Mouse (Mus musculus): ENCODE data around the gene Eepd1.

Eepd1 gene

DNA sequence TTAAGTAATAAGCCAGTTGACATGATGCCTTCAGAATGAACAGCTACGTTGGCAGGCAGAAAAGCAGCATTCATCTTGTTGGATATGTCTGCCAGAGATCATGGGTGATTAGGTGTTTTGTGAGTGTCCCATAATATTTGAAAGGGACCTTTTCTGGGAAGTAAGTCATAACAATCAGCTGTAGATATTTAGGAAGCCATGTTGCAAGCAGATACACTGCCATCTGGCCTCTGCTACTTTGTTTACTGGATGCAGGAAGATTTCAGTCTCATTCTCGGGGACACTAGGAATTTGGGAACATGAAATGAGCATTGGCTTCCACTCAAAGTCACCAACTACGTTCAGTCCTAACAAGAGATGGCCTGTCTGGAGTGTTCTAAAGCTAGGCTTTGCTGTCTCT is 54.1 kb downstream of the Eepd1 start:
- no peak for DNase-seq (ENCODE audit: low read depth, low spot score)

GRCm38 (mm10) chr9:25539461-25539860 is 58.1 kb downstream of the Eepd1 start:
- DNase-seq (ENCODE audit: low read depth, low spot score) = no peak

DNA sequence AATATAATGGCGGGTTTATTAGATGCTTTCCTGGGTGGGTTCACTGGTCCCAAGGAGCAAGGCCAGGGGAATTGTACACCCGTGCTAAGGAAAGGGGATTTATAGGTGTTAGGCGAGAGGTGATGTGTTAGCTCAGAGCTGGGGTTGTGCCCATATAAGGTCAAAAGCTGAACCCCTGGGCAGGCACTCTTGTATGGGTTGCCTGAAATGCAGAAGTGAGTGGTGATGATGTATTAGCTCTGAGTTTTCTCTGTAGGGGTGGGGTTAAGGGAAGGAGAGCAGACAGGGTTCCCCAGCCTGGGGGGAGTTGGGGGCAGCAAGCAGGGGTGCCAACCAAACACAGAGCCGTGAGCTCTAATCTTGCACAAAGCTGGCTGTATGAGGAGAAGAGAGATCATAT is 60.0 kb downstream of the Eepd1 start:
- DNase-seq (ENCODE audit: low read depth, low spot score) = no peak

DNA sequence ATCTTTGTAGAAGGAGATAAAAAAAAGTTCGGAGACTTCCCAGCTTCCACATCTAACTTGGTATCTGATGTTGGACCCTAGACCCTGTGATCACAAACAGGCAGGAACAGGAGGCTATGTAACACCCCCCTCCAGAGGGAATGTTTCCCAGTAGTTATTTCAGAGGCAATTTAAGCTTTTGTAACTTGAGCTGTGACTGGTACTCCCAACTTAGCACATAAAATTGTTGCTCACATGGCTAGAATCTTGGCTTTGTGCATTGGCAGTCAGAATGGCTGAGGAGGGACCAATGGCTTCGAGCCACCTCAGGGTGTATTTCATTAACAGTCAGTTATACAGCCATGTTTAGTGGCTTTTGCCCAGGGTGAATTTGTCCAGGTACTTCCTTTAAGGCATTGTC is 63.9 kb downstream of the Eepd1 start:
- DNase-seq (ENCODE audit: low read depth, low spot score) = peak; percentile 85

DNA sequence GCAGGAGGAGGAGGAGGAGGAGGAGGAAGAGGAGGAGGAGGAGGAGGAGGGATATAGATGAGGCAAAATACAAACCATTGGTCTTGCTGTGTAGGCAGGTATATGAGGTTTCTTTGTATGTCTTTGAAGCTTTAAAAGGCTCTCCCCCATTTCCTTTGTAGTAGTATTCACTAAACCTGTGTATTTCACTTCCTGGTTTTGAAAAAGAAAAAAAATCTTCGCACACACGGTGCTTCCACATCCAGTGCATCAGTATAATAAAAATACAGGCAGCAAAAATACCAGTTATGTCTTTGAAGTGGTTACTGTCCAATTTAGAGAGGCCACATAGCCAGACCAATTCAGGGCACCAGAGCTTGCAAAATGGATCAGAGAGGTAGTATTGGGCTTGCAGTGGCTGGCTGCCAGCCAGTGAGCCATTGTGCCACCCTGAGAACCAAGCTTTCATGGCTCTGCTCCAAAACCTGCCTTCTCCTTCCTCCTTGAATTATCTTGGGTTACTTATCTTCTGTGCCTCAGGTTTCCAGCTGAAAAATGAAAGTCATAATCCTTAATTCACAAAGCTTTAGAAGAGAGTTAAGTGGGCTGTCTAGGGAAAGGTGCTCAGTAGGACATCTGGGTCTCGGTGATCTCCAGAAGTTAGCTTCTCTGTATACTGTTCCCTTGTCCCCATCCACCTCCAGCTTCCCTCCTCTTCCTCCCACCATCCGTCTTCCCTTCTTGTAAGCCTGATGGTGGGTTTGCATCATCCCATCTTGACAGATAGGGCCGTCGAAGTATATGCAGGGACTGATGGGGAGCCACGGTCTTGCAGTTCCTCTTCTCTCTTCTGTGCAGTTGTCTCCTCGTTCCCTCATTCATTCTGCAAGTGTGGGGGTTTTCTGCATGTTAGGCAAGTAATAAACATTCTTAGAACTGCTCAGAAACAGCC is 68.0 kb downstream of the Eepd1 start:
- DNase-seq (ENCODE audit: low read depth, low spot score) = no peak

DNA sequence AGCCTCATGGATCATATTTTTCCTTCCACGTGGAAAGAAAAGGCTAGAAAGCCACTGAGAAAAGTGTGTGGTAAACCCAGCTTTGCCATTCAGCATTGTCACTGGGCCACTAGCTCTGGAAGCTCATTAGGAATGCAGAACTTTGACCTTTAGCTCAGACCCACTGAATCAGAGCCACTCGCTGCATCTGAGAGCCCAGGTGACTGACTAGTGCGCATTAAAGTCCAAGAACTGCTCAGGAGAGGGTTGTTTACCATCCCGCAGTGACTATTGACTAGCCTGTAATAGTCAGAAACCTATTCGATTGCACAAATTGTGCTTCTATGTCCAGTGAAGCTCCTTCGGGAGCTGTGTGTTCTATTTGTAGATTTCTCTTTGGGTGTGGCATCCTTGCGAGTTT is 68.8 kb downstream of the Eepd1 start:
- no peak for DNase-seq (ENCODE audit: low read depth, low spot score)

DNA sequence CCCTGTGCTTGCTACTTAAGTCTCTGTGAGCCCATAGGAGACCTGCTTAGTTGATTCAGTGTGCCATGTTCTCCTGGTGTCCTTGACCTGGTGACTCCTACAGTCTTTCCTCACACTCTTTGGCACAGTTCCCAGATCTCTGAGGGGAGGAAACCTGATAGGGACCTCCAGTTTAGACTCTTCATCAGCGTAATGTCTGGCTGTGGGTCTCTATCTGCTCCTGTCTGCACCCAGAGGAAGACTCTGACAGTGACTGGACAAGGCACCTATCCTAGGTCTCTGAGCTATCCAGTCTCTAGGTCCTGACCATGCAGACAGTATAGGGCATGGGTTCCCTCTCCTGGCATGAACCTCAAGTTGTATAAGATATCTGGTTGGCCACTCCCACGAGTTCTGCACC is 71.2 kb downstream of the Eepd1 start:
- DNase-seq (ENCODE audit: low read depth, low spot score) = peak; percentile 77

GRCm38 (mm10) chr9:25554246-25554803 is 73.0 kb downstream of the Eepd1 start:
- DNase-seq (ENCODE audit: low read depth, low spot score) = peak; percentile 72

DNA sequence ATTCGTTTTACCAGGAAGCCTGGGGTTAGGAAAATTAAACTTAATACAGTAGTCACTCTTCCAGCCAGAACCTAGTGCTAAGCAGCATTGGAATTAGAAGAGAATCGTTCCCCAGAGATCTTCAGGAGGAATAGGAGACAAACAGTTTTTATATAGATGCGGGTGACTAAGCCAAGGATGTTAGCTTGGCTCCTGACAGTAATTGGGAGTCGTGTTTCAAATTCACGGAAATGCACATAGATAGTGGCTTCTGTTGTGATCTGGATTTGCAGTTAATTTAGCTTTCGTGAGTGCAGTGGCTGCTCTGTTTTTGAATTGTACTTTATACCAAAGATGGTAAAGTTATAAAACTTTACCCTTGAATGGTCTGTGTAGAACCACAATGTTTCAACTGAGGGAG is 73.9 kb downstream of the Eepd1 start:
- no peak for DNase-seq (ENCODE audit: low read depth, low spot score)

DNA sequence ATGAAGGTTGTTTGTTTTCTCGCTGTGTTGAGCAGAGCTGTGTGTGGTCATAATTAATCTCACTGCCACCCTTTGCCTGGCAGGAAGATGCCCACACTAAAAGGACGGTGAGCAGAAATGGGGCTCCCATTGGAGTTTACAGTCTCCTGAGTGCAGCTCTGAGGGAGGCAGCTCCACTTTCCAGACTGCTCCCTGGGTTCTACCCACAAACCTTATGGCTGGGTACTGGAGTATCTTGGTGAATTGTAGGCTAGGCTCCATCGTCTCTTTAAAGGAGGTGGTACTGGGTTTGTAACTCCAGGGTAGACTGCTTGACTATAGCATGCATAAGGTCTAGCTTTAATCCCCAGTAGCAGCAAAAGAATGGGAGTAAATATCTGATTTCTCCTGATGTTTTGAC is 74.7 kb downstream of the Eepd1 start:
- DNase-seq (ENCODE audit: low read depth, low spot score) = no peak

DNA sequence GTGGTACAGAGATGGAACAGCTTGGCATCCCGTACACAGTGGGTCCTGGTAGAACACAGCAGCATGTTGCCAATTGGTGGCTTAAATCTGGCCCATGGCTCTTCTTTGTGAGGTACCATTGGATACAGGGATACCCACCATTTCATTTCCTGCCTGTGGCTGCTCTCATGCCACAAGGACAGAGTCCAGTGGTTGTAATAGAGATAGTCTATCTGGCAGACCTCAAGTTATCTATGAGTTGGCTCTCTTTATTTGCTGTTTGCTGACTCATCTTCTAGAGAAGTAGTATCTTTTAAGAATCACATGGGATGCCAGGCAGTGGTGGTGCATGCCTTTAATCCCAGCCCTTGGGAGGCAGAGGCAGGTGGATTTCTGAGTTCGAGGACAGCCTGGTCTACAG is 76.0 kb downstream of the Eepd1 start:
- DNase-seq (ENCODE audit: low read depth, low spot score) = no peak

GRCm38 (mm10) chr9:25558834-25559233 is 77.5 kb downstream of the Eepd1 start:
- no peak for DNase-seq (ENCODE audit: low read depth, low spot score)

DNA sequence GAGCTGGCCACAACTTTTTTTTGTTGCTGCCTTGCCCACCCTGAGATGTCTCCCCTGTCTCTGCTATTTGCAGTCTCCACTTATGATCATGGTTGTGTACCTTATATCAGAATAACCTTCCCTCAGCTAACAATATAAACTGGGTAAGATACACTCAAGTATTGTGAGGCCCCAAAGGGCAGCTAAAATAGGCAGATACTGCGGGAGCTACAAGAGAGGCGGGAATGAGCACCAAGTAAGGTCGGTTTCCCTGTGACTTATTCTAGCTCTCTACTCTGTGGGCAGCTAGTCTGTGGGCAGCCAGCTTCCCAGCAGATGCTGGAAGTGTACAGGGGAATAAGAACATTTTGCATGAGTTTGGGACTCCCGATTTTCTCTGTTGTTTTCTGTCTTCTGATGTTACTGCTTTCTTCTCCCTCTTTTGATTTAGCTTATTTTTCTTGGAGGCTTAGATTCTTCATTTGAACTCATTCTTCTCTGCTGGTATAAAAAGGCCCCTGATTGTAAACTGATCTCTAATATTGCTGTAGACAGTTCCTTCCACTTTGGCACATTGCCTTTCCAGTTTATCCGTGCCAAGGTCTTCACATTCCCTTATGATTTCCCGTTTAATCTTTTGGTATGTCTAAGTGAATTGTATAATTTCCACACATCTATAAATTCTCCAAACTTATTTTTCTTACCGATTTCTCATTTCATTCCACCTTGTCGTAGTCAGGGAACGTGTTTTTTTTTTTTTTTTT is 78.8 kb downstream of the Eepd1 start:
- DNase-seq (ENCODE audit: low read depth, low spot score) = no peak

DNA sequence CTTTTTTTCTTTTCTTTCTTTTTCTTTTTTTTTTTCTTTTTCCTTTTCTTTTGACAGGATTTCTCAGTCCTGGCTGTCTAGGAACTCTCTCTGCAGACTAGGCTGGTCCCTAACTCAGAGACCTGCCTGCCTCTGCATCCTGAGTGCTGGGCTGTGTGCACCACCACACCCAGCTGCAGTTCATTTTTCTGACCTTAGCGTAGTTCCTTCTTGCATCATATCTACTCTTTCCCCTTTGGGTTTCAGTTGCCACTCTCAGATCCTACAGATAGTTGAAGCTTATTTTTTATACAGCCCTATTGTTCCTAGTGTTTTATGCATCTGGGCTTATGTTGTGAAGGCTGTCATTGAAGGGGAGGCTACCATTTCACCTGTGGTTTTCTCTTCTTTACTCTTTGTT is 79.8 kb downstream of the Eepd1 start:
- no peak for DNase-seq (ENCODE audit: low read depth, low spot score)

GRCm38 (mm10) chr9:25563806-25564205 is 82.5 kb downstream of the Eepd1 start:
- no peak for DNase-seq (ENCODE audit: low read depth, low spot score)

DNA sequence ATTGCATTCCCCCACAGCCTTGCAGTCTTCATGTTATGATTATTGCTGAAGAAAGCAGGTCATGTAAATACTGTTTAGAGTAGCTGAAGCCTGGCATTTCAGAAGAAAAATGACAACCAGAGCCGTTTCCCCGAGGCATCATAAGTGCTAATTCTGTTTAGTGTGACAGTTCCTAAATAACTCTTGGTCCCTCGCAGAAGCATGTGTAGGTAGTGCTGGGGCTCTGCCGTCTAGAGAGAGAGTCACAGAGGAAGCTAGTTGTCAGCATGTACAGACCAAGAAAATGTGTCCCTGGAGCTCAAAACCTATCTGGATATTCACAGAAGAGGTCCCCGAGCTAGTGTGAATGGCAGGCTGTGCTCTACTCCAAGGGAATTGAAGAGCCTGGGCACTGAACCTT is 85.7 kb downstream of the Eepd1 start:
- no peak for DNase-seq (ENCODE audit: low read depth, low spot score)

DNA sequence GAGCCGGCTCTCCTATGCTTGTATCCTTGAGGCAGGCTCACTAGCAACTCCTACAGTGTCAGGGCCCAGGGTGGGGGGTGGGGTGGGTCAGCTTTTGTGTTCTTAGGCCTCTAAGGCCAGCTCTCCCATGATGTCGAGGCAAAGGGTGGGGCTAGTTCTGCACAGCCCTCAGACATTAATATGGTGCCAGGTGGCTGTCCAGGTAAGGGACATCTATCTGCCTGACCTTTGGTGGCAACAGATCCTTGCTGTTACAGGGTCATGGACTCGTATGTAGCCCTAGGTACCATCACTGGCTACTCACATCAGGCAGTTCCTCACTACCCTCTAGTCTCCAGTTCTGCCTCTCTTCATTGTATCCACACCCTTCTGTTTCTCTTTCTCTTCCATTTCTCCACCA is 87.4 kb downstream of the Eepd1 start:
- no peak for DNase-seq (ENCODE audit: low read depth, low spot score)

- no peak for DNase-seq (ENCODE audit: low read depth, low spot score)
These were observed 88.7 kb downstream of the Eepd1 start for GRCm38 (mm10) chr9:25570011-25570410.

GRCm38 (mm10) chr9:25570436-25570835 is 89.1 kb downstream of the Eepd1 start:
- DNase-seq (ENCODE audit: low read depth, low spot score) = no peak

- no peak for DNase-seq (ENCODE audit: low read depth, low spot score)
These were observed 90.0 kb downstream of the Eepd1 start for GRCm38 (mm10) chr9:25571381-25571780.

DNA sequence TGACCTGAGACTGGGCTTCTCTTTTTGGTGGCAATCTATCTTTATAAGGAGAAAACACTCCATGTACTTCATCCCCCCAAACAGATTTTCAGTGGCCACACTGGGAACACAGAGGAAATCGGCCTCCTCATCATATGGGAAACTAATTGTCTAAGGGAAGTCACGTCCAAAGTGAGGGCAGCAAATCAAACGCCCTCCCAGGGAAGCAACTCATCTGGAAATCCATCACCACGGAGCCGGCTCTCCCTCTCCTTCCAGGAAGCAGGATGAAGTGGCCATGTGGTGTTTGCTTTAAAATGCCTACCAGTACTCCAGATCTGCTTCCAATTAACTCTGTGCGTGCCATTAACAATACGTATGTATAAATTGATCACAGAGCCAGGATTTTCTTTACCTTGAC is 92.4 kb downstream of the Eepd1 start:
- no peak for DNase-seq (ENCODE audit: low read depth, low spot score)

GRCm38 (mm10) chr9:25574186-25574585 is 92.8 kb downstream of the Eepd1 start:
- DNase-seq (ENCODE audit: low read depth, low spot score) = no peak

Data from skeletal muscle tissue, adult 2 months (tissue).